Mouse (Mus musculus) ovary, adult 10 weeks (tissue): ENCODE results near the gene Pigg. TPM values are rescaled to one million over a fixed set of nuclear protein-coding genes. Genes with fewer than 3 reads are reported as not detected.

Source experiments
- polyA plus RNA-seq: library from polyadenylated mRNA; stranded (reverse); fragments of 350-450 nt; fragmentation: Illumina TruSeq; extraction: RNeasy Lipid Tissue Mini Kit (QIAGEN cat#74804); gene quantifications from one replicate; pipeline ENCODE4 v1.2.3, GENCODE M21; 2014

Pigg gene
- 17.5 TPM for polyA plus RNA-seq

GRCm38 (mm10) chr5:108312224-108313064 is at the start of gene Pigg:
TSS of gene Pigg (plus strand) at chr5:108312609.

GRCm38 (mm10) chr5:108268127-108269062 is 44.0 kb upstream of the Pigg start, which contains the start of gene Dr1:
TSS of gene Dr1 (plus strand) at chr5:108268897.

DNA sequence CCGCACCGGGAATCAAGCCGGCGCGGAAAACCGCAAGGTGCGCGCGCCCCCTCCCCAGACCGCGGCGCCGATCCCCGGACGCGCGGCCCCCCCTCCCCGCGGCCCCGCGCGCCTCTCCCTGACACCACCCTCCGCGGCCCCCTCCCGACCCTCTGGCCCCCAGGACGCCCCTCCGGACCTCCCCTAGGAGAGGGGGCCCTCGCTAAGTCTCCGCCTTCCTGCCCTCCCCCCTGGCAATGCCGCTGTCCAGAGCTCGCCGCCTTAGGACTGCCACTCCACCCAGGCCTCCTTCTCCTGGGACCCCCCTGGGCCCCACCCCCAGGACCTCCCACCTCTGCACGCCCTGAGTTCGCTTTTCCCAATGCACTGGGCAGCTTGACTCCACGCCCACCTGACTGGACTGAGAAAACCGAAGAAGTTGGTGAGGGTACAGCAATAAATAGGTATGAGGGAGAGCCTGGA is 55.5 kb downstream of the Pigg start, which contains the start of gene Gm42517:
Gene Gm42517 (minus strand): TSS at position 52 of the 462 bp plus-strand sequence.

DNA sequence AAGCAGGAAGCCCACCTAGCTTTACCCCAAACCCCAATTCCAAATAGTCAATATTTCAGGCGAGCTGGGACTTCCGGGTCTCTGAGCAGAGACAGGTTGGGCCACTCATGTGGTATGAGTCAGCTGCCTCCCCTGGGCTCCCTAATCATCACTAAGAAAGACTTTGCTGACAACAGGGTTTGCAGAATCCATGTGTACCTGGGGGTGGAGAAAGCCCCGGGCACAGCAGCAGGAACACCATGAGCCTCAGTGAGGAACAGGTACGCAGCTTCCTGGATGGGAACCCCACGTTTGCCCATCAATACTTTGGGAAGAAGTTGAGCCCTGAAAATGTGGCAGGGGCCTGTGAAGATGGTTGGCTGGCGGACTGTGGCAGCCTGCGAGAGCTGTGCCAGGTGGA is 75.8 kb downstream of the Pigg start, which contains the start of gene Pde6b:
Gene Pde6b (plus strand): TSS at position 191 of the 400 bp plus-strand sequence.

Other genes with a start within 250 kb of the Pigg start
- gene Mtf2, start 246.9 kb upstream of the Pigg start, polyA plus RNA-seq: 109 TPM
- 152 TPM for gene Tmed5, start 180.0 kb upstream of the Pigg start, polyA plus RNA-seq
- gene Ccdc18, start 179.7 kb upstream of the Pigg start, polyA plus RNA-seq: 9.2 TPM
- gene Dr1, start 43.7 kb upstream of the Pigg start, polyA plus RNA-seq: 193 TPM
- not detected for gene Gm42517, start 55.3 kb downstream of the Pigg start, polyA plus RNA-seq
- 0.26 TPM for gene Pde6b, start 75.8 kb downstream of the Pigg start, polyA plus RNA-seq
- gene Atp5k, start 121.8 kb downstream of the Pigg start, polyA plus RNA-seq: 38.4 TPM
- 0.57 TPM for gene Mfsd7a, start 136.3 kb downstream of the Pigg start, polyA plus RNA-seq
- gene Pcgf3, start 148.6 kb downstream of the Pigg start, polyA plus RNA-seq: 49.1 TPM
- gene Cplx1, start 237.4 kb downstream of the Pigg start, polyA plus RNA-seq: 0.48 TPM